Mouse (Mus musculus) common myeloid progenitor, adult 5-6 weeks (primary cell): ENCODE data around the gene Hist1h2bc. TPM values are rescaled to one million over a fixed set of nuclear protein-coding genes. Genes with fewer than 3 reads are reported as not detected.

Experiments
- ATAC-seq: replicated peaks from 2 replicates; pipeline ENCODE4 v1.8.0; 2016; ENCODE audit warnings: low read depth, mild to moderate bottlenecking, moderate TSS enrichment, inconsistent platforms; ENCODE audit not compliant: poor library complexity, severe bottlenecking
- total RNA-seq: library from RNA; stranded (forward); fragments of 200-1000, 187-1606 nt; gene quantifications from 2 replicates; pipeline ENCODE4 v1.2.3, GENCODE M21; 2017

Hist1h2bc gene
- total RNA-seq, 1 experiment from 2014 or later: 276 TPM

GRCm38 (mm10) chr13:23729192-23729525 lies 45.2 kb downstream of the Hist1h2bc start:
- ATAC-seq: peak; percentile 53

- ATAC-seq: no peak
These were observed 45.7 kb downstream of the Hist1h2bc start for GRCm38 (mm10) chr13:23729706-23730105.

DNA sequence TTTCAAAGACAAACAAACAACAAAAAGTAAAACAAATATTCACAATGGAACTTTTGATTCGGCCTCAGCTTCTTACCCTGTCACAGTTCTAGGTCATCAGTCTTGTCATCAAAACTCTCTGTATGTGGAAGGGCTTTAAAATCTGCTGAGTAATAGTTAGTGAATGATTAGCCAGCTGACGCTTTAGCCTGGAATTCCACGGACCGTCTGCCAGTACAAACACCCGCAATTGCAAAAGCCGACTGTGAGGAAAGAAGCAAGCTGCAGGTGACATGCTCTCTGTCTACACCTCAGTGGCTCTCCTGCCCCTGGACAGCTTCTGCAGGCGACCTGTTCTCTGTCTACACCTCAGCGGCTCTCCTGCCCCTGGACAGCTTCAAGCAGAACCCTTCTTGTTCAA lies 46.5 kb downstream of the Hist1h2bc start:
- no peak for ATAC-seq

- ATAC-seq: peak; percentile 69
These were observed 48.3 kb downstream of the Hist1h2bc start for GRCm38 (mm10) chr13:23732156-23732804.

GRCm38 (mm10) chr13:23737091-23737490 lies 53.1 kb downstream of the Hist1h2bc start:
- ATAC-seq: no peak

- no peak for ATAC-seq
These were observed 54.0 kb downstream of the Hist1h2bc start for GRCm38 (mm10) chr13:23738041-23738440.

- ATAC-seq: peak; percentile 66
These were observed 54.7 kb downstream of the Hist1h2bc start, which contains the start of gene Hist1h1c for GRCm38 (mm10) chr13:23738677-23739068. Hist1h1c (plus strand) TSS chr13:23738808.

GRCm38 (mm10) chr13:23739069-23739921 lies 55.3 kb downstream of the Hist1h2bc start:
- ATAC-seq: peak; percentile 70

GRCm38 (mm10) chr13:23739922-23740252 lies 55.9 kb downstream of the Hist1h2bc start:
- peak; percentile 29; the same call in 1 of the 2 replicates for ATAC-seq

GRCm38 (mm10) chr13:23740256-23740840 lies 56.3 kb downstream of the Hist1h2bc start:
- ATAC-seq: no peak

- no peak for ATAC-seq
These were observed 56.9 kb downstream of the Hist1h2bc start for GRCm38 (mm10) chr13:23740910-23741309.

DNA sequence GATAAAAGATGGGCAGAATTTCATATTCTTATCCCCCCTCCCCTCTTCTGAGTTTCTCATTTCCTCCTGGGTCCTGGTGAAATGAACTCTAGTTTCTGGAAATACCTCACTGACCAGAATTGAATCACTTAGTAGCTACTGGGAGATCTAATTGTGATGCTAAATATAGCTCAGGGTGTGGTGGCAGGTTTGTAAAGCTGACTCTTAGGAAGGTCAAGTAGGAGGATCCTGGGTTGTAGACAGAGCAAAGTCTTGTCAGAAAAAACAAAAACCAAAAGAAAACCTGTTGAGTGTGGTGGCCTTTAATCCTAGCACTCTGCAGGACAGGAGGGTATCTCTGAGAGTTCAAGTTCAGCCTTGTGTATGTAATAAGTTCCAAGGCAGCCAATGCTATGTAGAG lies 58.0 kb downstream of the Hist1h2bc start:
- ATAC-seq: no peak

Other genes starting within 250 kb of the Hist1h2bc start
- not detected in 2 replicates for gene Btn1a1, start 218.3 kb upstream of the Hist1h2bc start, total RNA-seq
- not detected in 2 replicates for gene Btn2a2, start 195.3 kb upstream of the Hist1h2bc start, total RNA-seq
- gene Hist1h4h, start 153.1 kb upstream of the Hist1h2bc start, total RNA-seq: 1,499 and 1,774 TPM in 2 replicates
- gene Hist1h2af, start 150.3 kb upstream of the Hist1h2bc start, total RNA-seq: 1,142 and 1,285 TPM in 2 replicates
- 199 and 205 TPM in 2 replicates for gene Hist1h3g, start 148.8 kb upstream of the Hist1h2bc start, total RNA-seq
- 91.4 and 108 TPM in 2 replicates for gene Hist1h2bh, start 140.8 kb upstream of the Hist1h2bc start, total RNA-seq
- gene Hist1h3f, start 140.1 kb upstream of the Hist1h2bc start, total RNA-seq: 186 and 196 TPM in 2 replicates
- gene Hist1h4f, start 132.6 kb upstream of the Hist1h2bc start, total RNA-seq: 2,800 and 2,993 TPM in 2 replicates
- 92.5 and 96.4 TPM in 2 replicates for gene Hist1h1d, start 130.9 kb upstream of the Hist1h2bc start, total RNA-seq
- 574 and 671 TPM in 2 replicates for gene Hist1h3e, start 121.8 kb upstream of the Hist1h2bc start, total RNA-seq
- 336 and 401 TPM in 2 replicates for gene Hist1h2ae, start 113.0 kb upstream of the Hist1h2bc start, total RNA-seq
- 1,313 and 1,586 TPM in 2 replicates for gene Hist1h2bg, start 112.8 kb upstream of the Hist1h2bc start, total RNA-seq
- 558 and 569 TPM in 2 replicates for gene Hist1h2bf, start 110.0 kb upstream of the Hist1h2bc start, total RNA-seq
- gene Hist1h2ad, start 109.8 kb upstream of the Hist1h2bc start, total RNA-seq: 127 and 293 TPM in 2 replicates
- gene Hist1h3d, start 108.4 kb upstream of the Hist1h2bc start, total RNA-seq: 98.2 and 137 TPM in 2 replicates
- gene Hist1h4d, start 102.6 kb upstream of the Hist1h2bc start, total RNA-seq: 1,514 and 1,667 TPM in 2 replicates
- 92.7 and 94.2 TPM in 2 replicates for gene Hist1h2be, start 63.1 kb upstream of the Hist1h2bc start, total RNA-seq
- 314 and 326 TPM in 2 replicates for gene Hist1h1e, start 61.6 kb upstream of the Hist1h2bc start, total RNA-seq
- gene Hist1h2ac, start 251 bp upstream of the Hist1h2bc start, total RNA-seq: 114 and 119 TPM in 2 replicates
- 0.55 and 3.1 TPM in 2 replicates for gene Hist1h1t, start 11.6 kb downstream of the Hist1h2bc start, total RNA-seq
- gene Hist1h4c, start 14.3 kb downstream of the Hist1h2bc start, total RNA-seq: 434 and 555 TPM in 2 replicates
- gene Hfe, start 26.7 kb downstream of the Hist1h2bc start, total RNA-seq: 3.6 and 4.3 TPM in 2 replicates
- 753 and 796 TPM in 2 replicates for gene Hist1h1c, start 54.6 kb downstream of the Hist1h2bc start, total RNA-seq
- gene Hist1h3c, start 61.4 kb downstream of the Hist1h2bc start, total RNA-seq: 801 and 823 TPM in 2 replicates
- 2,989 and 3,536 TPM in 2 replicates for gene Hist1h2bb, start 62.5 kb downstream of the Hist1h2bc start, total RNA-seq
- 2,765 and 2,805 TPM in 2 replicates for gene Hist1h2ab, start 66.9 kb downstream of the Hist1h2bc start, total RNA-seq
- gene Hist1h3b, start 68.1 kb downstream of the Hist1h2bc start, total RNA-seq: 689 and 718 TPM in 2 replicates
- 676 and 902 TPM in 2 replicates for gene Hist1h4b, start 72.8 kb downstream of the Hist1h2bc start, total RNA-seq
- 597 and 703 TPM in 2 replicates for gene Hist1h4a, start 77.0 kb downstream of the Hist1h2bc start, total RNA-seq
- 599 and 655 TPM in 2 replicates for gene Hist1h3a, start 78.2 kb downstream of the Hist1h2bc start, total RNA-seq
- gene Hist1h1a, start 79.5 kb downstream of the Hist1h2bc start, total RNA-seq: 2,071 and 2,536 TPM in 2 replicates
- not detected in 2 replicates for gene Trim38, start 85.7 kb downstream of the Hist1h2bc start, total RNA-seq
- gene Slc17a2, start 122.8 kb downstream of the Hist1h2bc start, total RNA-seq: not detected in 2 replicates
- not detected in 2 replicates for gene Slc17a3, start 155.2 kb downstream of the Hist1h2bc start, total RNA-seq
- not detected in 2 replicates for gene Slc17a1, start 183.6 kb downstream of the Hist1h2bc start, total RNA-seq
- gene Slc17a4, start 230.8 kb downstream of the Hist1h2bc start, total RNA-seq: 0.46 TPM in 1 of 2 replicates, not detected in the other
- gene Hist1h2ba, start 250.0 kb downstream of the Hist1h2bc start, total RNA-seq: not detected in 2 replicates